Mouse (Mus musculus): ENCODE data around the gene Srr. TPM values are rescaled to one million over a fixed set of nuclear protein-coding genes. Genes with fewer than 3 reads are reported as not detected.

Srr gene
- polyA plus RNA-seq, 1 experiment = 6.4 TPM

DNA sequence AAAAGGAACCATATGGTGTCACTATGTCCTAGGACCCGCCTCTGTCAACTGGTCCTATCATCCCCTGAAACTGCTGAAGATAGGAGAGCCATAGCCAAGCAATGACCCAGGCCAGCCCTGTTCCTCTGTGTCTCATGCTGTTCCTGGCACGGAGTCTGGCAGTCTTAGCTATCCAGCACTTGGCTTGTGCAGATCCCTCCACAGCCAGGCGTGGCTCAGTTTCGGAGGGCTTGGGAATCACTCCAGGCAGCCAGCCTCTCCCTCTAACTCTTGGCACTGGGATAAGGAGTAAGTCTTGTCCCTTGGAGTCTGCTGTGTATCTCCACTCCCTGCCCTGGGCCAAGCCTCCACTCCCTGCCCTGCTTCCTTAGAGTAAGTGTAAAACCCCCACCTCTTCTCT is 59.1 kb downstream of the Srr start:
- Histone ChIP-seq H3K27me3 (ENCODE audit: control insufficient read depth, insufficient read depth, low read length) (no peaks in the 10 kb centered on the region), H3K27ac (ENCODE audit: insufficient read depth, low read depth, low read length) (peak overlapping the region; percentile 29; the same call in 1 of the 2 replicates), H3K4me1 (ENCODE audit: control insufficient read depth, insufficient read depth, insufficient read length, low read length) (peaks cover 11% of the 10 kb centered on the region), H3K36me3 (ENCODE audit: control insufficient read depth, insufficient read depth, low read length) (no peaks in the 10 kb centered on the region; the same call in 1 of the 2 replicates), H3K4me3 (ENCODE audit: low read depth, low read length) (no peak overlapping the region)
- TF ChIP-seq CTCF (IDR thresholded peaks at IDR 0.05; ENCODE audit: extremely low read depth, insufficient read length, insufficient replicate concordance, low read depth, low read length) (no peak), POLR2A (IDR thresholded peaks at IDR 0.05; ENCODE audit: low read depth, low read length) (no peak)
- 46% methylated on average over 4 of the region's 4 CpGs for WGBS

GRCm38 (mm10) chr11:74865252-74865651 is 60.5 kb downstream of the Srr start:
- TF ChIP-seq POLR2A (IDR thresholded peaks at IDR 0.05; ENCODE audit: low read depth, low read length) (no peak), CTCF (IDR thresholded peaks at IDR 0.05; ENCODE audit: extremely low read depth, insufficient read length, insufficient replicate concordance, low read depth, low read length) (no peak)
- peaks cover 7% of the 10 kb centered on the region; the same call in 1 of the 2 replicates for H3K4me1 ChIP-seq (ENCODE audit: control insufficient read depth, insufficient read depth, insufficient read length, low read length)
- no peaks in the 10 kb centered on the region; the same call in 1 of the 2 replicates for H3K36me3 ChIP-seq (ENCODE audit: control insufficient read depth, insufficient read depth, low read length)
- no peak overlapping the region for H3K27ac ChIP-seq (ENCODE audit: insufficient read depth, low read depth, low read length)
- 92% methylated on average over 9 of the region's 9 CpGs for WGBS
- H3K27me3 ChIP-seq (ENCODE audit: control insufficient read depth, insufficient read depth, low read length) = no peaks in the 10 kb centered on the region
- no peak overlapping the region for H3K4me3 ChIP-seq (ENCODE audit: low read depth, low read length)

GRCm38 (mm10) chr11:74864421-74864820 is 61.3 kb downstream of the Srr start:
- Histone ChIP-seq H3K4me3 (ENCODE audit: low read depth, low read length) (no peak overlapping the region), H3K36me3 (ENCODE audit: control insufficient read depth, insufficient read depth, low read length) (no peaks in the 10 kb centered on the region; the same call in 1 of the 2 replicates), H3K4me1 (ENCODE audit: control insufficient read depth, insufficient read depth, insufficient read length, low read length) (peaks cover 7% of the 10 kb centered on the region; the same call in 1 of the 2 replicates), H3K27ac (ENCODE audit: insufficient read depth, low read depth, low read length) (no peak overlapping the region), H3K27me3 (ENCODE audit: control insufficient read depth, insufficient read depth, low read length) (no peaks in the 10 kb centered on the region)
- no peak for TF ChIP-seq CTCF (IDR thresholded peaks at IDR 0.05; ENCODE audit: extremely low read depth, insufficient read length, insufficient replicate concordance, low read depth, low read length)
- TF ChIP-seq POLR2A (IDR thresholded peaks at IDR 0.05; ENCODE audit: low read depth, low read length) = no peak
- 95% methylated on average over 9 of the region's 9 CpGs for WGBS

DNA sequence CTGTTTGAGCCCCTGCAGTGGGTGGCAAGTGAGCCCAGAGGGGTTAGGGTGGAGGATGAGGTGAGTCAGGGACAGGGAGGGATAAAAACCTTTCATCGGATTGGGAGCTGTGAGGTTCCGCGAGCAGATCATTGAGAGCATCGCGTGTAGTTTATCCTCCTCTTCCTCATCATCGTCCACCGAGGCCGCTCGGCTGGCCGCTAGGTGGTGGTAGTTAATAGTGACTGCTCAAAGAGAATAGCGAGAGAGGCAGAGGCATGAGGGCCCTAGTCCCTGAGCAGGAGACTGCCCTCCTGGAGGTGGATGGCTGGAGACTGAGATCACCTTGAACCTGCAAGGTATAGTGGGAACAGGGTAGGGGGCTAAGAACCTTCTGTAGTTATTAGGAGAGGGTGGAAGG is 62.3 kb downstream of the Srr start:
- Histone ChIP-seq H3K27ac (ENCODE audit: insufficient read depth, low read depth, low read length) (no peak overlapping the region), H3K4me1 (ENCODE audit: control insufficient read depth, insufficient read depth, insufficient read length, low read length) (peaks cover 7% of the 10 kb centered on the region; the same call in 1 of the 2 replicates), H3K36me3 (ENCODE audit: control insufficient read depth, insufficient read depth, low read length) (peaks cover 1% of the 10 kb centered on the region; the same call in 1 of the 2 replicates), H3K4me3 (ENCODE audit: low read depth, low read length) (no peak overlapping the region), H3K27me3 (ENCODE audit: control insufficient read depth, insufficient read depth, low read length) (no peaks in the 10 kb centered on the region)
- WGBS = 49% methylated on average over 11 of the region's 11 CpGs
- TF ChIP-seq CTCF (IDR thresholded peaks at IDR 0.05; ENCODE audit: extremely low read depth, insufficient read length, insufficient replicate concordance, low read depth, low read length) (peak; percentile 39; the same call in 1 of the 2 replicates), POLR2A (IDR thresholded peaks at IDR 0.05; ENCODE audit: low read depth, low read length) (no peak)

DNA sequence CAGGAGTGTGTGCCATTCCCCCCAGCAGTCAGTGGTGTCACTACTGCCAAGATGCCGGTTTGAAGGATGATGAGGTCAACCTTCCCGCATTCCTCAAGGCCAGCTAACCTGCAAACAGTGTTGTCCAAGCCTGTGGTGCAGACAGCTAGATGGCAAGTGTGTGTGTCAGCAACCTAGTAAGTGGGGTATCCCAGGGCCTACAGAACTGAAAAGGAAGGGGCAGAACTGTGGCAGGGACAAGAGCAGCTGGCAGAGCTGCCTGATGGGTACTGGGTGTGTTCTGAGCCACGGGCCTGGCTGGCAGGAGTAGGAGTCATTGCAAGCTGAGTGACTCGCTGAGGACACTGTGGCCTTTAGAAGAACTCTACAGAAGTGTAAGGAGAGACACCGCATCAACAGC is 63.6 kb downstream of the Srr start:
- H3K36me3 ChIP-seq (ENCODE audit: control insufficient read depth, insufficient read depth, low read length) = peaks cover 1% of the 10 kb centered on the region; the same call in 1 of the 2 replicates
- peaks cover 7% of the 10 kb centered on the region; the same call in 1 of the 2 replicates for H3K4me1 ChIP-seq (ENCODE audit: control insufficient read depth, insufficient read depth, insufficient read length, low read length)
- H3K4me3 ChIP-seq (ENCODE audit: low read depth, low read length) = no peak overlapping the region
- TF ChIP-seq CTCF (IDR thresholded peaks at IDR 0.05; ENCODE audit: extremely low read depth, insufficient read length, insufficient replicate concordance, low read depth, low read length) (no peak), POLR2A (IDR thresholded peaks at IDR 0.05; ENCODE audit: low read depth, low read length) (no peak)
- H3K27me3 ChIP-seq (ENCODE audit: control insufficient read depth, insufficient read depth, low read length) = no peaks in the 10 kb centered on the region
- H3K27ac ChIP-seq (ENCODE audit: insufficient read depth, low read depth, low read length) = no peak overlapping the region
- 78% methylated on average over 5 of the region's 5 CpGs for WGBS

DNA sequence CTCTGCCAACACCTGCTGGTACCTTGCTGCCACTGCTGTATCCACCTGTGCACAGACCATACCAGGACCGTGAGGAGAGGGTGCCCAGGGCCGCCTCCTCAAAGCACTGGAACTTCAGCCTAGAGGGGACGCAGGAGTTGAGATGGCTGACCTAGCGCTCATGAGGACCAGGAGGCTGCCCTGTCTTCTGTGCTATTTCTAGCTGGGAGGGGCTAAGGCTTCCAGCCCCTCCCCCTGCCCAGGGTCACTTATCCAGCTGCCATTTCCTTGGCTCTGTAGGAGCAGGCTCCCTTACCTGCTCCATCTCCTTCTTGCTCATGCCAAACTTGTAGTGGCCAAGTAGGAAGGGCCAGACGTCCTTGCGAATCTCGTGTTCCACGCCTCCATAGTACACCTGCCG is 68.0 kb downstream of the Srr start:
- Histone ChIP-seq H3K27ac (ENCODE audit: insufficient read depth, low read depth, low read length) (no peak overlapping the region), H3K4me3 (ENCODE audit: low read depth, low read length) (no peak overlapping the region), H3K27me3 (ENCODE audit: control insufficient read depth, insufficient read depth, low read length) (no peaks in the 10 kb centered on the region), H3K36me3 (ENCODE audit: control insufficient read depth, insufficient read depth, low read length) (peaks cover 1% of the 10 kb centered on the region; the same call in 1 of the 2 replicates), H3K4me1 (ENCODE audit: control insufficient read depth, insufficient read depth, insufficient read length, low read length) (no peaks in the 10 kb centered on the region)
- WGBS = 83% methylated on average over 9 of the region's 9 CpGs
- TF ChIP-seq POLR2A (IDR thresholded peaks at IDR 0.05; ENCODE audit: low read depth, low read length) (no peak), CTCF (IDR thresholded peaks at IDR 0.05; ENCODE audit: extremely low read depth, insufficient read length, insufficient replicate concordance, low read depth, low read length) (no peak)

Other genes starting within 250 kb of the Srr start
- 3.9 and 9.6 TPM in 2 replicates for gene Pafah1b1, start 201.3 kb downstream of the Srr start, polyA plus RNA-seq (2012; rRNA removed)
- 0.65 and 1.6 TPM in 2 replicates for gene Mettl16, start 155.1 kb downstream of the Srr start, polyA plus RNA-seq (2012; rRNA removed)
- 9.5 and 23.6 TPM in 2 replicates for gene Mnt, start 95.0 kb downstream of the Srr start, polyA plus RNA-seq (2012; rRNA removed)
- 6.8 and 9.7 TPM in 2 replicates for gene Sgsm2, start 28.9 kb downstream of the Srr start, polyA plus RNA-seq (2012; rRNA removed)
- gene Tsr1, start 27.9 kb downstream of the Srr start, polyA plus RNA-seq (2012; rRNA removed) = 1.7 and 1.9 TPM in 2 replicates
- gene Smg6, start 125 bp downstream of the Srr start, polyA plus RNA-seq (2012; rRNA removed) = 10.2 and 18.7 TPM in 2 replicates
- 22.9 and 29.6 TPM in 2 replicates for gene Hic1, start 243.6 kb upstream of the Srr start, polyA plus RNA-seq (2012; rRNA removed)

Measured in small intestine, adult 2 months (tissue).